Comparison of ENCODE assay signal across 8 mouse cellular contexts in the genomic region with DNA sequence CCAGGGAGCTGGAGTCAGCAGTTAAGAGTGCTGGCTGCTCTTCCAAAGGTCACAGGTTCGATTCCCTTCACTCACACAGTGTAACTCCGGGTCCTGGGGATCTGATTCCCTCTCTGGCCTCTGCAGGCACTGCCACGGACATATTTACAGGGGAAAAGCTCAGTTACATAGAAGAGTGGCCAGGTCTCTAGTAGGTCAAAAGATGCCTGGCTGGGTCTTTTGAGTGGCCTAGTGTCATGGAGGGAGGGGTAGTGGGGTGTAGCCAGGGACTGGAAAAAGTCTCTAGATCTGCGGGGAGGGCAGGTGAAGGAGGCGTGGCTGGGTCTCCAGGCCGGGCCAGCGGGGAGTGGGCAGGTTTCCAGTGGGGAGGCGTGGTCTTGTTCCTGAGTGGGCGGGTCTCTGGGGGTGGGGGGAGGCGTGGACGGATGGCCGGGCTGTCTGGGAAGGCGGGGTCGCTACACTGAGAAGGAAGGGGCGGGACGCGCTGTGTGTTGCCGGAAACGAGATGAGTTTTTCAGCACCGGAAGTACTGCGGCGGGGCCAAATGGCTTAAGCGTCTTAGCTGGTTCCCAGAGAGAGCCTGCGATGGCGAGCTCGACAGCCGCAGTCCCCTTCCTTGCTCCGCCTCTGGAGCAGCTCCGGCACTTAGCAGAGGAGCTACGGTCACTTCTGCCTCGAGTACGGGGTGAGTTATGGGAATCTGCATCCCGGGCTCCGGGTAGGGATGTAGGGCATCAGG. TPM values are rescaled to one million over a fixed set of nuclear protein-coding genes. Genes with fewer than 3 reads are reported as not detected.
DNase-seq lines count a peak whose midpoint lies in the region; ATAC-seq and TF ChIP-seq lines count a peak whose summit lies in the region.

A gene (plus strand): TSS at position 479 of the 739 bp plus-strand sequence.

- no peaks in the 10 kb centered on the region for H3K27me3 ChIP-seq in ES-Bruce4 (ENCODE audit: control insufficient read depth, insufficient read depth, low read length, poor library complexity, severe bottlenecking)
- H3K27me3 ChIP-seq in forebrain, embryonic 13.5 days: no peaks in the 10 kb centered on the region
- no peaks in the 10 kb centered on the region for H3K27me3 ChIP-seq in liver, postnatal 0 days (ENCODE audit: insufficient read depth, low read length)
- no peaks in the 10 kb centered on the region for H3K27me3 ChIP-seq in neural tube, embryonic 14.5 days (ENCODE audit: control insufficient read depth, insufficient read depth, low read length)

- H3K4me1 ChIP-seq in ES-Bruce4 (ENCODE audit: control insufficient read depth, insufficient read depth, low read length): no peaks in the 10 kb centered on the region
- H3K4me1 ChIP-seq in forebrain, embryonic 13.5 days: peaks cover 10% of the 10 kb centered on the region
- H3K4me1 ChIP-seq in liver, postnatal 0 days (ENCODE audit: insufficient read depth): peaks cover 11% of the 10 kb centered on the region
- peaks cover 8% of the 10 kb centered on the region for H3K4me1 ChIP-seq in neural tube, embryonic 14.5 days (ENCODE audit: control insufficient read depth, insufficient read depth, low read length)

- no peaks in the 10 kb centered on the region for H3K36me3 ChIP-seq in ES-Bruce4 (ENCODE audit: control insufficient read depth, insufficient read depth, low read length, poor library complexity, severe bottlenecking)
- peaks cover 16% of the 10 kb centered on the region for H3K36me3 ChIP-seq in forebrain, embryonic 13.5 days (ENCODE audit: poor library complexity, severe bottlenecking)
- peaks cover 11% of the 10 kb centered on the region for H3K36me3 ChIP-seq in liver, postnatal 0 days (replicated peaks; ENCODE audit: insufficient read depth, low read length)
- peaks cover 9% of the 10 kb centered on the region; the same call in 1 of the 2 replicates for H3K36me3 ChIP-seq in neural tube, embryonic 14.5 days (ENCODE audit: control insufficient read depth, insufficient read depth, low read length)

- DNase-seq in heart, postnatal 10 days: peak; percentile 93 to 94
- DNase-seq in large intestine, adult 2 months (ENCODE audit: low read depth, low spot score): peak; percentile 83
- peak; percentile 96 for DNase-seq in liver, postnatal 0 days
- peak; percentile 95 for DNase-seq in testis, postnatal 10 days (ENCODE audit: low spot score)

- peak within 1 kb of the TSS; percentile 40 for H3K9ac ChIP-seq in ES-Bruce4 (ENCODE audit: low read depth, poor library complexity, severe bottlenecking)
- H3K9ac ChIP-seq in forebrain, embryonic 13.5 days: peak within 1 kb of the TSS; percentile 75
- peak within 1 kb of the TSS; percentile 89 for H3K9ac ChIP-seq in liver, postnatal 0 days (replicated peaks)
- H3K9ac ChIP-seq in neural tube, embryonic 14.5 days (replicated peaks; ENCODE audit: low read depth, low read length): peak within 1 kb of the TSS; percentile 65

- WGBS in forebrain, embryonic 13.5 days: under 1% methylated on average over 34 of the region's 34 CpGs
- WGBS in large intestine, adult 2 months: 1% methylated on average over 34 of the region's 34 CpGs
- WGBS in liver, postnatal 0 days (ENCODE audit: insufficient replicate concordance): 2% methylated on average over 32 of the region's 34 CpGs
- 3% methylated on average over 34 of the region's 34 CpGs for WGBS in neural tube, embryonic 14.5 days

- peak; percentile 36 for TF ChIP-seq POLR2A in ES-Bruce4 (IDR thresholded peaks at IDR 0.05; ENCODE audit: insufficient read depth, low read length)

- peak; percentile 41; the same call in 1 of the 2 replicates for ATAC-seq in cerebellum, adult (ENCODE audit: insufficient number of reproducible peaks, low FRiP score, low TSS enrichment)
- ATAC-seq in forebrain, embryonic 13.5 days: peak; percentile 99
- ATAC-seq in liver, postnatal 0 days: peak; percentile 98
- peak; percentile 96 for ATAC-seq in neural tube, embryonic 14.5 days (ENCODE audit: low read depth)

- H3K4me3 ChIP-seq in ES-Bruce4 (ENCODE audit: low read depth, low read length): peak within 1 kb of the TSS; percentile 93
- H3K4me3 ChIP-seq in forebrain, embryonic 13.5 days: peak within 1 kb of the TSS; percentile 67
- peak within 1 kb of the TSS; percentile 88 for H3K4me3 ChIP-seq in liver, postnatal 0 days (ENCODE audit: low read depth, low read length)
- peak within 1 kb of the TSS; percentile 77 for H3K4me3 ChIP-seq in neural tube, embryonic 14.5 days (ENCODE audit: low read depth, low read length)

- peak; percentile 20; the same call in 1 of the 2 replicates for TF ChIP-seq EP300 in ES-Bruce4 (IDR thresholded peaks at IDR 0.05; ENCODE audit: insufficient read depth, low read depth, low read length)
- no peak for TF ChIP-seq EP300 in liver, postnatal 0 days (IDR thresholded peaks at IDR 0.05; ENCODE audit: low read depth)

- no peak for TF ChIP-seq CTCF in ES-Bruce4 (IDR thresholded peaks at IDR 0.05; ENCODE audit: low read depth, low read length)
- no peak for TF ChIP-seq CTCF in liver, postnatal 0 days (IDR thresholded peaks at IDR 0.05; ENCODE audit: low read depth)

- H3K9me3 ChIP-seq in ES-Bruce4 (replicated peaks; ENCODE audit: control insufficient read depth, insufficient read depth, low read length, poor library complexity, severe bottlenecking): no peaks in the 10 kb centered on the region
- no peaks in the 10 kb centered on the region for H3K9me3 ChIP-seq in forebrain, embryonic 13.5 days (replicated peaks)
- no peaks in the 10 kb centered on the region for H3K9me3 ChIP-seq in liver, postnatal 0 days (ENCODE audit: low read length)
- no peaks in the 10 kb centered on the region for H3K9me3 ChIP-seq in neural tube, embryonic 14.5 days (ENCODE audit: control insufficient read depth, low read length)

- no peak within 1 kb of the TSS for H3K27ac ChIP-seq in ES-Bruce4 (ENCODE audit: insufficient read depth, low read length)
- 0 out of 2 replicates have a peak within 1 kb of the TSS, but pooled peaks have one; percentile 31 for H3K27ac ChIP-seq in forebrain, embryonic 13.5 days
- peak within 1 kb of the TSS; percentile 83 for H3K27ac ChIP-seq in liver, postnatal 0 days (ENCODE audit: low read depth)
- 0 out of 2 replicates have a peak within 1 kb of the TSS, but pooled peaks have one; percentile 30 for H3K27ac ChIP-seq in neural tube, embryonic 14.5 days (ENCODE audit: low read depth, low read length)

- intact Hi-C loops in heart, postnatal 10 days (cut with DNase I): loop anchor here (5.0 kb wide), 1 partner anchor 36 kb away; a partner anchor contains a TSS

- peak within 1 kb of the TSS; percentile 82 for H3K4me2 ChIP-seq in forebrain, embryonic 13.5 days
- H3K4me2 ChIP-seq in liver, postnatal 0 days (ENCODE audit: low read depth, low read length): peak within 1 kb of the TSS; percentile 85
- peak within 1 kb of the TSS; percentile 87 for H3K4me2 ChIP-seq in neural tube, embryonic 14.5 days (ENCODE audit: low read depth, low read length)

RNA-seq across cellular contexts. Expression of the gene that starts here (rescaled TPM):
- polyA plus RNA-seq in ES-Bruce4 (2011; ENCODE audit: insufficient read depth, insufficient read length, low read depth, missing spikeins): 30.9 and 33.9 TPM in 2 replicates
- polyA plus RNA-seq in forebrain, embryonic 13.5 days (2015; fragmentation: Nextera tagmentation; extraction: Ambion mirVana): 61.6 TPM in 2 replicates
- total RNA-seq in heart, postnatal 10 days (2021): 10 to 100 TPM; 28.4 to 31.7 TPM
- 24.1 and 26.4 TPM in 2 replicates for polyA plus RNA-seq in large intestine, adult 2 months (2012; rRNA removed)
- polyA plus RNA-seq in liver, postnatal 0 days (2015; fragmentation: Nextera tagmentation; extraction: Ambion mirVana): 36.0 and 37.4 TPM in 2 replicates
- polyA plus RNA-seq in neural tube, embryonic 14.5 days (2014; fragmentation: Nextera tagmentation; extraction: Ambion mirVana): 94.2 and 98.9 TPM in 2 replicates

Comparison
In these comparisons a context has a peak if more than half of its experiments do, and no peak if none do; other contexts are left out.
1. ATAC-seq: peak in every context shown above with its lines; median percentile 99 in forebrain, embryonic 13.5 days; 98 in liver, postnatal 0 days; 96 in neural tube, embryonic 14.5 days; 41 in cerebellum, adult.